ENCODE assay signal across 27 mouse cellular contexts in the genomic region with DNA sequence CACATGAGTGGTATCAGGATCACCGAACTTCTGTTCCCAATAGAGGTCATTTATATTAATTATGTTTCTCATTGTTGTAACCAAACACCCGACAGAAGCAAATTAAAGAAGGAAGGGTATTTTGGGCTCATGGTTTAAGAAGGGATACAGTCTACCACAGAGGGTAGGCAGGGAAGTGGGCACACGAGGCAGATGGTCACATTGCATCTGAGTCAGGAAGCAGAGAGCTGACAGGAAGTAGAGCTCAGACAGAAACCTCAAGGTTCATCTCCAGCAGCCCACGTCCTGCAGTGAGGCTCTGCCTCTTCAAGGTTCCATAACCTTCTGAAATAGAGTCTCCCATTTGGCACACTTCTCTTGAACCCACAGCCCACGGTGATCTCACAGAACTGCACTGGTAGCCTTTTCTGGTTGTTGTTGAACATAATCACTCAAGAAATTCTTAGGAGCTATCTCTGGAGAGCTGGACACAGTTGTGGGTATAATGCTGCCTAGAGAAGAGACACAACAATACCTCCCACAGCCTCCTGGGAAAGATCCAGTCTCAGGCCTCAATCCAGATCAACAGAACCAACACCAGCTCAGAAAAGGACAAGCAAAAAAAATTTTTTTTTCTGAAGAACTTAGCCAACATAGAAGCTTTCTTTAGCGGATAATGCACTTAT.
DNase-seq lines count a peak whose midpoint lies in the region; ATAC-seq lines count a peak whose summit lies in the region.
"Had no signal": no experiment of that assay in that cellular context is flagged by ENCODE, and none has a peak within 500 bp of the region (broad histone marks: within the 10 kb centered on the region; RNA-seq: fewer than 3 reads in every experiment).

No protein-coding gene starts in this region.

- H3K36me3 ChIP-seq in forebrain, embryonic 14.5 days (ENCODE audit: control insufficient read depth, insufficient read depth, low read length) = no peaks in the 10 kb centered on the region
- H3K36me3 ChIP-seq: forebrain, embryonic 12.5 days; hindbrain, embryonic 15.5 days; intestine, embryonic 15.5 days; kidney, embryonic 15.5 days; limb, embryonic 15.5 days; midbrain, embryonic 15.5 days; neural tube, embryonic 13.5 days had no signal

- no peak overlapping the region for H3K27ac ChIP-seq in forebrain, embryonic 14.5 days (ENCODE audit: low read depth, low read length)
- H3K27ac ChIP-seq: forebrain, embryonic 12.5 days; heart, adult 2 months; hindbrain, embryonic 15.5 days; intestine, embryonic 15.5 days; kidney, embryonic 15.5 days; limb, embryonic 15.5 days; midbrain, embryonic 15.5 days; neural tube, embryonic 13.5 days had no signal

- peaks cover 5% of the 10 kb centered on the region for H3K4me1 ChIP-seq in forebrain, embryonic 14.5 days (ENCODE audit: control insufficient read depth, insufficient read depth, low read length)
- H3K4me1 ChIP-seq: intestine, embryonic 15.5 days; kidney, embryonic 15.5 days; limb, embryonic 15.5 days had no signal

- peak; percentile 51; the same call in 1 of the 2 replicates for ATAC-seq in frontal cortex, adult (ENCODE audit: low TSS enrichment)
- ATAC-seq in hematopoietic stem cell, adult 5-6 weeks (replicated peaks in 1 of 2; ENCODE audit: insufficient read depth in 1 of 2, low FRiP score in 2 of 2, low TSS enrichment in 1 of 2, low read depth in 1 of 2, poor library complexity in 2 of 2, severe bottlenecking in 2 of 2) = peak; percentile 73 to 78; a peak in 3 of 4 replicates
- ATAC-seq in forebrain, embryonic 14.5 days = no peak
- ATAC-seq: CD4-positive, CD25-positive, alpha-beta regulatory T cell, adult 4 months; intestine, embryonic 15.5 days; midbrain, embryonic 15.5 days had no signal

- 86% methylated on average over 6 of the region's 6 CpGs for WGBS in forebrain, embryonic 14.5 days

- no peak overlapping the region for H3K4me3 ChIP-seq in forebrain, embryonic 14.5 days (ENCODE audit: low read depth, low read length)
- H3K4me3 ChIP-seq: forebrain, embryonic 12.5 days; heart, adult 2 months; hindbrain, embryonic 15.5 days; intestine, embryonic 15.5 days; kidney, embryonic 15.5 days; limb, embryonic 15.5 days; midbrain, embryonic 15.5 days; neural tube, embryonic 13.5 days had no signal

- H3K27me3 ChIP-seq in forebrain, embryonic 14.5 days (replicated peaks; ENCODE audit: control insufficient read depth, insufficient read depth, low read length) = no peaks in the 10 kb centered on the region
- H3K27me3 ChIP-seq: forebrain, embryonic 12.5 days; hindbrain, embryonic 15.5 days; intestine, embryonic 15.5 days; kidney, embryonic 15.5 days; limb, embryonic 15.5 days; midbrain, embryonic 15.5 days; neural tube, embryonic 13.5 days had no signal

- H3K4me2 ChIP-seq in forebrain, embryonic 14.5 days (ENCODE audit: low read length) = no peak overlapping the region
- H3K4me2 ChIP-seq: forebrain, embryonic 12.5 days; hindbrain, embryonic 15.5 days; intestine, embryonic 15.5 days; kidney, embryonic 15.5 days; limb, embryonic 15.5 days; midbrain, embryonic 15.5 days; neural tube, embryonic 13.5 days had no signal

- no peak overlapping the region for H3K9ac ChIP-seq in forebrain, embryonic 14.5 days (ENCODE audit: low read length)
- H3K9ac ChIP-seq: forebrain, embryonic 12.5 days; hindbrain, embryonic 15.5 days; intestine, embryonic 15.5 days; kidney, embryonic 15.5 days; limb, embryonic 15.5 days; midbrain, embryonic 15.5 days; neural tube, embryonic 13.5 days had no signal

- no peaks in the 10 kb centered on the region for H3K9me3 ChIP-seq in forebrain, embryonic 14.5 days (replicated peaks; ENCODE audit: control insufficient read depth, low read length)
- H3K9me3 ChIP-seq: forebrain, embryonic 12.5 days; hindbrain, embryonic 15.5 days; intestine, embryonic 15.5 days; kidney, embryonic 15.5 days; limb, embryonic 15.5 days; midbrain, embryonic 15.5 days; neural tube, embryonic 13.5 days had no signal

- DNase-seq in frontal cortex, postnatal 25 days (ENCODE audit: low spot score in 2 of 2) = no peak
- peak; percentile 7 for DNase-seq in thymus, postnatal 14 days
- DNase-seq in thymus, adult 18-20 months = no peak
- peak; percentile 12 for DNase-seq in thymus, postnatal 4 days
- DNase-seq in kidney, postnatal 10 days = no peak
- DNase-seq in forebrain, embryonic 14.5 days (ENCODE audit: low spot score) = no peak
- DNase-seq: cerebellum, adult 11 months; cerebellum, adult 9-11 months; heart, postnatal 36 days; kidney, postnatal 4 days; left cerebral cortex, postnatal 4 days; lung, adult 18-20 months; lung, postnatal 10 days; retina, postnatal 1 day; right cerebral cortex, postnatal 25 days; spleen, adult 18-20 months had no signal

Comparison
In these comparisons a context has a peak if more than half of its experiments do, and no peak if none do; other contexts are left out.
1. DNase-seq: peak in thymus, postnatal 14 days (single experiment) and thymus, postnatal 4 days (single experiment); none in frontal cortex, postnatal 25 days (0 of 2), thymus, adult 18-20 months (0 of 2), kidney, postnatal 10 days (single experiment) and forebrain, embryonic 14.5 days (single experiment).